Mouse (Mus musculus): ENCODE data around the gene Arl8b.

DNA sequence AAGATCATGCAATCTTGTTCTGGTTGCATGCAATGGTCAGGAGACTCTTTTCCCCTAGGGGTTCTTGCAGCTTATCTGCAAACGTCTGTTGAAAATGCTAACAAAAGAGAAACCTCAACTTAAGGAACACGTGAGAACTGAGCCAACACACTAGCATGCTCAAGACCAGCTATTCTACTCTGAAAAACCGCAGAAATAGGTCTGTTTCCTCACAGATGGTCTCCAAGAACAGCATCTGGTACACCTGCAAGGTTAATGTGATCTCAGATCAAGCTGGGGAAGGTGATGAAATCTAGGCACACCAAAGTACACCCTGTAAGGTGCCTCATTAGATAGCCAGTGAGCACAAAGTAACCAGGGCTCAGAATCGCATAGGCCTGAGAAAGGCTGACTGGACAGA is 56.5 kb downstream of the Arl8b start:
- TF ChIP-seq CTCF (IDR thresholded peaks at IDR 0.05 in 2 of 3, conservative IDR thresholded peaks at IDR 0.05 in 1 of 3; ENCODE audit: control insufficient read depth in 1 of 3, insufficient read depth in 1 of 3, low read depth in 2 of 3, low read length in 3 of 3, poor library complexity in 1 of 3, severe bottlenecking in 1 of 3), result no peak
- no peak for TF ChIP-seq GABPA (IDR thresholded peaks at IDR 0.05; ENCODE audit: low read depth, low read length)
- TF ChIP-seq POLR2A (IDR thresholded peaks at IDR 0.05; ENCODE audit: control insufficient read depth in 1 of 2, insufficient read depth in 1 of 2, low read depth in 1 of 2, low read length in 2 of 2, poor library complexity in 1 of 2), result no peak
- no peak for TF ChIP-seq ZMIZ1 (IDR thresholded peaks at IDR 0.05; ENCODE audit: low read depth, low read length)
- TF ChIP-seq RAD21 (IDR thresholded peaks at IDR 0.05; ENCODE audit: low read depth, low read length), result no peak
- TF ChIP-seq GATA1 (IDR thresholded peaks at IDR 0.05; ENCODE audit: low read depth, low read length), result no peak
- no peak for TF ChIP-seq UBTF (IDR thresholded peaks at IDR 0.05; ENCODE audit: borderline replicate concordance, insufficient read depth, low read depth, low read length)
- TF ChIP-seq USF1 (IDR thresholded peaks at IDR 0.05; ENCODE audit: low read depth, low read length), result no peak
- TF ChIP-seq MAFK (IDR thresholded peaks at IDR 0.05; ENCODE audit: borderline replicate concordance, low read depth, low read length), result no peak
- TF ChIP-seq TAL1 (IDR thresholded peaks at IDR 0.05; ENCODE audit: low read length), result no peak
- TF ChIP-seq MYC (IDR thresholded peaks at IDR 0.05; ENCODE audit: low read depth, low read length), result no peak
- no peak for TF ChIP-seq MAZ (IDR thresholded peaks at IDR 0.05; ENCODE audit: low read depth, low read length)
- no peak for TF ChIP-seq ZC3H11A (IDR thresholded peaks at IDR 0.05; ENCODE audit: low read depth, low read length)
